Mouse (Mus musculus) urinary bladder, adult 18-20 months (tissue): Measurements from ENCODE around the gene Dennd1a.

Source experiments
- DNase-seq, 2 experiments: peaks; one replicate each; pipeline ENCODE4 v3.0.0; 2022; ENCODE audit warnings: low spot score in 2 of 2, mixed read lengths in 2 of 2

Dennd1a gene

GRCm38 (mm10) chr2:37881262-37881913 lies 405.8 kb downstream of the Dennd1a start:
- peak in 1 of 2 experiments; percentile 15 for DNase-seq

- DNase-seq: no peak
Measured at GRCm38 (mm10) chr2:37879697-37880096, 407.5 kb downstream of the Dennd1a start.

DNA sequence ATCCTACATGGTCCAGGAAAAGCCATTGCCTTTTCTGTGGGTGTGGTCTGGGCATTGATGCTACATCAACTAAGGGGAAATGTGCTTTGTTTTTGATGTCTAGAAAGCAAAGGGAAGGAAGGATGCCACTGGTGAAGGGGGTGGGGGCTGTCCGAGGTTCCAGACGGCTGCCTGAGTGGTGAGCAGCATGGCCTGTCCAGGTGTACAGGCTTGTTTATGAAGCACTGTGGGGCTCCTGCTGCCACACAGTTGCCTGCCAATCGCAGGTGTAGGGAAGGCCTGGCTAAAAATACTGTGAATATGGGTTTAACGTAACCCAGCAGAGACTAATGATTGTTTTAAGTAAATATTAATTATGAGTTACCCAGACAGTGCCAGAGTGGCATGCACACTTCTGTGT lies 414.4 kb downstream of the Dennd1a start:
- no peak for DNase-seq

- DNase-seq: no peak
Measured at GRCm38 (mm10) chr2:37869628-37870027, 417.6 kb downstream of the Dennd1a start.

DNA sequence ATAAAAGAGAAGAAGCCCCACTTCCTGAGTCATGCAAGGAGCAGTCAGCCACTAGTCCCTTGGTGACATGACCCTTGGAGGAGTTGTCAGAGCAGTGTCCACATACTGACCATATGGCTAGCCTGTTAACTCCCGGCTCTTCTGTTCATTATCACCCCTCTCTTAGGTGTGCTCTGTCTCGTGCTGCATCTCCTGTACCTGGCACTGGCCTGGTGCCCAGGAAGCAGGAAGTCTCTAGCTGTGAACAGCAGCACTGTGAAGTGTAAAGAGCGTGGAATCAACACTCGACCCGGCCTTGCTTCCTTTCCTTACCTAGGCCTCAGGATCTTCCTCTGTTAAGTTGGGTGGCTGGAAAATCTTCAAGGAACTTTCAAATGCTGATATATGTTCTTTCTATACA lies 419.8 kb downstream of the Dennd1a start:
- no peak for DNase-seq

GRCm38 (mm10) chr2:37857472-37857871 lies 429.7 kb downstream of the Dennd1a start:
- DNase-seq: no peak

- no peak for DNase-seq
Measured at GRCm38 (mm10) chr2:37856955-37857354, 430.2 kb downstream of the Dennd1a start.

GRCm38 (mm10) chr2:37855226-37855625 lies 432.0 kb downstream of the Dennd1a start:
- DNase-seq: no peak

- no peak for DNase-seq
Measured at GRCm38 (mm10) chr2:37853878-37854435, 433.2 kb downstream of the Dennd1a start.

DNA sequence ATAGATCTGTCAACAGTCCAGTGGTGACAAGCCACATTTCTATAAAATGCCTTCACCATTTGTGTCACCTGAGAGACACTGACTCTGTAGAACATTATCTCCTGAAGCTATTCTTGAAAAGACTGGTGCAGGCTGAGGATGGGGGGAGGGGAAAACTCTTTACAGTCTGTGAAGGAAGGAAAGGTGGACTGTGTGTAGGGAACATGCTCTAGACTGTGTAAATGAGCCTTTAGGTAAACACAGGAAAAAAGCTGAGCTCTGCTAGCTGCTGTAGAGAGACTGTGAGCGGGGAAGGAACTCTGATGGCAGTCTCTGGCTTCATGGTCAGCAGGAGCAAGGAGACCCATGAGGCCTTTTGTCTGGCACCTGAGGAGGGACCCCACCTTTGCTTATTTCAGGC lies 436.6 kb downstream of the Dennd1a start:
- no peak for DNase-seq

- no peak for DNase-seq
Measured at GRCm38 (mm10) chr2:37849357-37849756, 437.8 kb downstream of the Dennd1a start.

DNA sequence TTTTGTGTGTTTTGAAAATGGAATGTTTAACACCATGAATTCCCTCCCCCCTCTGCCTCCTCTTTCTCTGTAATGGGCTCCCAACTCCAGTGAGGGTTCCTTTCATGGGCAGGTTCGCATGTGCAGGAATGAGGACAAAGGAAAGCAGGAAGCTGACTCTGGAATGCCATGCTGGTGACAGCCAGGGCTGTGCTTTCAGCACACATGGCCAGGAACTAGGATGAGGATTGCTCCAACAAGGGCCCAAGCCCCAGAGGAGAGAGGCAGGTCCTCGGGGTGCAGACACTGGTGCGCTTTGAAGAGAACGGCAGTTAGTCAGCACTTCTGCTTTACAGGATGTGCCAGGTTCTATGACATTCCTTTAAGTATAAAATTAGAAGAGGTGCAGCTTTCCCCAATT lies 444.5 kb downstream of the Dennd1a start:
- no peak for DNase-seq

- no peak for DNase-seq
Measured at GRCm38 (mm10) chr2:37842151-37842569, 445.0 kb downstream of the Dennd1a start.

GRCm38 (mm10) chr2:37839922-37840321 lies 447.3 kb downstream of the Dennd1a start:
- DNase-seq: no peak

- DNase-seq: no peak
Measured at GRCm38 (mm10) chr2:37838202-37838984, 448.8 kb downstream of the Dennd1a start.

GRCm38 (mm10) chr2:37837542-37837941 lies 449.6 kb downstream of the Dennd1a start:
- no peak for DNase-seq

DNA sequence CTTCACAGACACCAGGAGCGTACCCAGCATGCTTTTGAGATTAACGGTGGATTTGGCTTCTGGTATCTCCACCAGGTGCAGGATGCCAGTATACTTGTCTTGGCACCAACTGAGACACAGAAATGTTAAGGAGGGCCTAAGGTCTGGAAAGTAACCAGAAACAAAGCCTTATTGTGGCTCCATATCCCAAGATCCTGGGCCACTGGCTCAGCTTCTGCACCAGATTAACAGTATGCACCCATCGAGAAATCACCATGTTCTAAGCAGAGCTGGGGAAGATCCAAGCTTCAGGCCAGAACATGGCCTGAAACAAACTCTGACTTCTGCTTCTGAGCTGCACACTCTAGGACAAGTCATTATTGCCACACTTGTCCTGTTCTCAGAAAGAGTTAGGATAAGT lies 450.3 kb downstream of the Dennd1a start:
- DNase-seq: no peak

GRCm38 (mm10) chr2:37832253-37832652 lies 454.9 kb downstream of the Dennd1a start:
- no peak for DNase-seq

DNA sequence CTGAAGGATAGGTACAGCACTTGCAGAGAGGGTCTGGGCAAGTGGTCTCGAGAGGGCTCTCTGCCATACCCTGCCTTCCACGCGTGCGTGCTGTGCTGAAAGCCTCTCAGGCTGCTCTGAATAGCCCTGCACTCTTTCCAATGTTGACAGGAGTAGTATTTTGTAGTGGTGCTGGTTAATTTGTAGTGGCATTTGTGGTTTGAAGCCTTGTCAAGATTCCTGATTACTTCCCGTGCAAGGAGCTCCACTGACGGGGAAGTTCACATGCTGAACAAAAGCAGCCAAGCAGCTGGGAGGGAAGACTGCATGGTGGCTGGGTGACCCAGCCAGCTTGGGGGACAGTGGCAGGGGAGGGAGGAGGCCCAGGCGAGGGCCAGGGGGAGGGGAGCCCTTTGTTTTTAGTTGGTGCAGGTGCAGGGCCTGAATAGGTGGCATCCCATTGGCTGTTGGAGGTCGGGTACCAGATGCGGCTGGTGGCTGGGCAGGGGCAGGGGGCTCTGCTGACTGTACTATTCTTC lies 457.4 kb downstream of the Dennd1a start:
- DNase-seq: no peak

DNA sequence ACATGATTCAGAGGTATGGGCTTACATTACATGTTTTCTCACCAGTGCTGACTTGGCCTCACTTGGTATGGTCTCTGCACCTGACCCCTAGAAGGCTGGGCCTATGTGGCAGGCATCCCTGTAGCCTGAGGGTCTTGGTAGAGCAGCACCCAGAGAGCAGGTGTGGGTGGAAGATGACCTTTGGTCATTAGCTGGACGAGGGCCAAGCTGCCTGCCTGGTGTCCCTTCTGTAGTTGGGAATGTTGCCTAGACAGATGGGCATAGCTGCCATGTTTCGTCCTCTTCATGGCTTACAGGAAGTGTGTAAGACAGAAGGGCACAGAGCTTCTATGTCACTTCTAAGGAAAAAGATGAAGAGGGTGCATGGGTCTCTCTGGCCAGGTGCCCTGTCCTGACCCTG lies 463.4 kb downstream of the Dennd1a start:
- DNase-seq: no peak

- DNase-seq: no peak
Measured at GRCm38 (mm10) chr2:37822122-37822521, 465.1 kb downstream of the Dennd1a start.

DNA sequence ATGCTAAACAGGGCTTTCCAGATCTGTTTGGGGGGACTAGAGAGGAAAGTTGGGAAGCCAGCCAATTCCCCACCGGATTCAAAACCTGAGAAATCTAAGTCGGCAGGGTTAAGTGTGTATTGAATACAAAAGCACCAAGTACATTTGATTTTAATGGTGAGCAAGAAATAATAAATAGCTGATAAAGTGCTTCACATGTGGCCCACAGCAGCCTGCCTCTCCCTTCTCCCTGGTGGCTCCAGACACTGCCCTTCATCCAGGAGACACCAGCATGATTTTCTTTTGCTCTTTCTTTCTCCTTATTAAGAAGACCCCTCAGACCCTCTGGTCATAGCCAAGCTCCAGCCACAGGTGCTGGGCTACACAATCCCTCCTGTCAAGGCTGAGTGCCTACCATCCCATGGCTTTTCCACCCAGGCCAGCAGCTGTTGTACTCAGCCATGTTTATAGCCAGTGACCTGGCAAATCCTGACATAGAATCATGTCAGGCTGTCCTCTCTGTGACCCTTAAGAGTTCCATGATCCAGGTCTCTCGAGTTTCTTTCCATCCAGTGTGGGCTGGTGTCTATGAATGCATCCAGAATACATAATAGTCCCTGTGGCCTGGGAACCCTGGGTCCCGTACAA lies 467.6 kb downstream of the Dennd1a start:
- DNase-seq: no peak
